Mouse (Mus musculus): ENCODE results near the gene Casq2. TPM values are rescaled to one million over a fixed set of nuclear protein-coding genes. Genes with fewer than 3 reads are reported as not detected.

Casq2 gene
- polyA plus RNA-seq (2012; ENCODE audit: low replicate concordance) = not detected in 2 replicates

DNA sequence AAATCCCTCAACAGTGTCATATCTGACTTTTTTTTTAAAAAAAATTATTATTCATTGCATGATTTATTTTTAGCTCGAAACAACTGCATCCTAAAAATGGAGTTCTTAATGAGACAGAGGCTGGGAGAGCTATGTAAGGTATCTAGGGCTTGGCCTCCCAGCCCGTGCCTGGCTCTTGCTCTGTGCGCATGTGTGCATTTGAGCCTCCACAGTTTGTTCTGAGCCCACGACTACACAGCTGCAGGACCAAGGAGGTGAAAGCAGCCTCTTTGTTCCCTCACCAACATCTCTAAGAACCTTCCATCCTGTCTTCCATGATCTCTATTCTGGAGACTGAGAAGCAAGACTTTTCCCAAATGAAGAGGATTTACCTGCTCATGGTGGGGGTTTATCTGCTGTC is at the start of gene Casq2:
Gene Casq2, plus strand, starts transcription at position 133 of the 400 bp plus-strand sequence.

Other genes starting within 250 kb of the Casq2 start
- gene Mab21l3, start 237.5 kb upstream of the Casq2 start, polyA plus RNA-seq (2012; ENCODE audit: low replicate concordance) = 0.06 and 0.16 TPM in 2 replicates
- 1.5 and 3.0 TPM in 2 replicates for gene Slc22a15, start 162.0 kb upstream of the Casq2 start, polyA plus RNA-seq (2012; ENCODE audit: low replicate concordance)
- not detected in 2 replicates for gene Nhlh2, start 76.3 kb upstream of the Casq2 start, polyA plus RNA-seq (2012; ENCODE audit: low replicate concordance)
- 44.9 and 76.3 TPM in 2 replicates for gene Vangl1, start 118.3 kb downstream of the Casq2 start, polyA plus RNA-seq (2012; ENCODE audit: low replicate concordance)